Mouse (Mus musculus) MEL (cell line): Measurements from ENCODE around the gene Gm4707. TPM values are rescaled to one million over a fixed set of nuclear protein-coding genes. Genes with fewer than 3 reads are reported as not detected.
"Not testable (repeated sequence)": the region's sequence is repeated elsewhere in the genome, so short reads cannot be mapped to it uniquely, and the experiment has no call there.

ENCODE experiments used
- DNase-seq: peaks from one replicate; pipeline ENCODE4 v3.0.0; 2011; ENCODE audit warnings: low read depth, low spot score
- H3K27ac ChIP-seq: 2 replicates; pipeline ENCODE4 v1.5.1; 2012; ENCODE audit warnings: low read depth, mild to moderate bottlenecking, control low read depth, low read length, moderate library complexity; ENCODE audit not compliant: control insufficient read depth
- H3K27me3 ChIP-seq, 2 experiments: fragments of 150-350 bp in 1 of 2; sonication (generic) in 1 of 2; 2 replicates each; pipeline ENCODE4 v1.6.1; 2012; ENCODE audit warnings: low read length in 2 of 2, mild to moderate bottlenecking in 2 of 2, improper control_type of control experiment in 1 of 2, moderate library complexity in 1 of 2; ENCODE audit not compliant: insufficient read depth in 2 of 2, control insufficient read depth in 1 of 2
- H3K36me3 ChIP-seq, 2 experiments: 2 replicates each; pipeline ENCODE4 v1.6.1; 2012 to 2014; ENCODE audit warnings: low read length in 2 of 2, improper control_type of control experiment in 1 of 2, inconsistent platforms in 1 of 2, mild to moderate bottlenecking in 1 of 2; ENCODE audit not compliant: insufficient read depth in 2 of 2, control insufficient read depth in 1 of 2
- H3K4me1 ChIP-seq, 2 experiments: fragments of 150-350 bp in 1 of 2; sonication (generic) in 1 of 2; 2 replicates each; pipeline ENCODE4 v1.6.1; 2012; ENCODE audit warnings: low read length in 2 of 2, improper control_type of control experiment in 1 of 2, mild to moderate bottlenecking in 1 of 2; ENCODE audit not compliant: insufficient read depth in 2 of 2, control insufficient read depth in 1 of 2
- H3K4me3 ChIP-seq, 2 experiments: fragments of 150-350 bp in 1 of 2; sonication (generic) in 1 of 2; 2 replicates each; pipeline ENCODE4 v1.5.1; 2012; ENCODE audit warnings: low read depth in 2 of 2, low read length in 2 of 2, mild to moderate bottlenecking in 2 of 2, moderate library complexity in 2 of 2, control low read depth in 1 of 2, improper control_type of control experiment in 1 of 2; ENCODE audit not compliant: control insufficient read depth in 1 of 2, insufficient read depth in 1 of 2
- H3K79me2 ChIP-seq: 2 replicates; pipeline ENCODE4 v1.6.1; 2012; ENCODE audit warnings: mild to moderate bottlenecking, low read length, moderate library complexity; ENCODE audit not compliant: control insufficient read depth, poor library complexity, insufficient read depth
- H3K9ac ChIP-seq: 2 replicates; pipeline ENCODE4 v1.6.1; 2012; ENCODE audit warnings: low read depth, mild to moderate bottlenecking, control low read depth, low read length, moderate library complexity; ENCODE audit not compliant: control insufficient read depth, poor library complexity, severe bottlenecking
- H3K9me3 ChIP-seq: fragments of 150-350 bp; sonication (generic); replicated peaks from 2 replicates; pipeline ENCODE4 v1.6.1; 2012; ENCODE audit warnings: mild to moderate bottlenecking, low read length, improper control_type of control experiment, moderate library complexity; ENCODE audit not compliant: insufficient read depth
- CTCF ChIP-seq, 3 experiments: IDR thresholded peaks in 2 of 3; conservative IDR thresholded peaks in 1 of 3; 2 replicates each; pipeline ENCODE4 v1.5.1; 2011 to 2012; ENCODE audit warnings: low read length in 3 of 3, low read depth in 2 of 3, mild to moderate bottlenecking in 2 of 3, improper control_type of control experiment in 1 of 3, inconsistent platforms in 1 of 3, mixed read lengths in 1 of 3, moderate library complexity in 1 of 3; ENCODE audit not compliant: control insufficient read depth in 1 of 3, insufficient read depth in 1 of 3, poor library complexity in 1 of 3, severe bottlenecking in 1 of 3
- ELF1 ChIP-seq: IDR thresholded peaks from 2 replicates; pipeline ENCODE4 v1.6.1; 2014; ENCODE audit warnings: low read depth, mild to moderate bottlenecking, inconsistent platforms, low read length, improper control_type of control experiment, moderate library complexity
- GATA1 ChIP-seq: IDR thresholded peaks from 2 replicates; pipeline ENCODE4 v1.6.1; 2011; ENCODE audit warnings: low read depth, low read length, improper control_type of control experiment
- MEF2A ChIP-seq: IDR thresholded peaks from 2 replicates; pipeline ENCODE4 v1.6.1; 2014; ENCODE audit warnings: low read depth, mild to moderate bottlenecking, inconsistent platforms, low read length, improper control_type of control experiment; ENCODE audit not compliant: poor library complexity, insufficient replicate concordance, severe bottlenecking; ENCODE audit errors: extremely low read depth
- MXI1 ChIP-seq: IDR thresholded peaks from 2 replicates; pipeline ENCODE4 v1.6.1; 2011; ENCODE audit warnings: mild to moderate bottlenecking, low read depth, low read length, improper control_type of control experiment
- NRF1 ChIP-seq: IDR thresholded peaks from 2 replicates; pipeline ENCODE4 v1.6.1; 2014; ENCODE audit warnings: low read depth, mild to moderate bottlenecking, inconsistent platforms, low read length, improper control_type of control experiment, moderate library complexity; ENCODE audit not compliant: poor library complexity, insufficient read depth, severe bottlenecking
- POLR2AphosphoS2 ChIP-seq: IDR thresholded peaks from 2 replicates; pipeline ENCODE4 v1.6.1; 2011; ENCODE audit warnings: low read length, improper control_type of control experiment
- RAD21 ChIP-seq: IDR thresholded peaks from 2 replicates; pipeline ENCODE4 v1.6.1; 2011; ENCODE audit warnings: mild to moderate bottlenecking, low read depth, low read length, improper control_type of control experiment
- RCOR1 ChIP-seq: IDR thresholded peaks from 2 replicates; pipeline ENCODE4 v1.6.1; 2012; ENCODE audit warnings: low read depth, mild to moderate bottlenecking, inconsistent platforms, low read length, improper control_type of control experiment
- SMC3 ChIP-seq: IDR thresholded peaks from 2 replicates; pipeline ENCODE4 v1.6.1; 2011; ENCODE audit warnings: low read depth, low read length, improper control_type of control experiment
- TBP ChIP-seq: IDR thresholded peaks from 2 replicates; pipeline ENCODE4 v1.8.0; 2011; ENCODE audit warnings: low read depth, low read length, improper control_type of control experiment
- ZNF384 ChIP-seq: IDR thresholded peaks from 2 replicates; pipeline ENCODE4 v1.6.1; 2012; ENCODE audit warnings: low read depth, mild to moderate bottlenecking, inconsistent platforms, low read length, improper control_type of control experiment
- polyA plus RNA-seq, 2 experiments: library from polyadenylated mRNA; stranded (reverse) in 1 of 2; unstranded in 1 of 2; fragments of >175 nt in 1 of 2; fragments of >200 nt in 1 of 2; gene quantifications; 2 replicates each; pipeline versions ENCODE4 v1.2.1 to v1.2.4; 2012; ENCODE audit warnings: low replicate concordance in 2 of 2, low read depth in 1 of 2; ENCODE audit not compliant: insufficient read length in 2 of 2, insufficient read depth in 1 of 2, missing spikeins in 1 of 2
- total RNA-seq: library from RNA; depleted of rRNA; stranded (reverse); fragments of 300-350 nt; gene quantifications from 2 replicates; pipeline ENCODE4 v1.2.3, GENCODE M21; 2012

Gm4707 gene
- total and polyA plus RNA-seq, 3 experiments: 0.26 to 1.1 TPM; not detected in 1

DNA sequence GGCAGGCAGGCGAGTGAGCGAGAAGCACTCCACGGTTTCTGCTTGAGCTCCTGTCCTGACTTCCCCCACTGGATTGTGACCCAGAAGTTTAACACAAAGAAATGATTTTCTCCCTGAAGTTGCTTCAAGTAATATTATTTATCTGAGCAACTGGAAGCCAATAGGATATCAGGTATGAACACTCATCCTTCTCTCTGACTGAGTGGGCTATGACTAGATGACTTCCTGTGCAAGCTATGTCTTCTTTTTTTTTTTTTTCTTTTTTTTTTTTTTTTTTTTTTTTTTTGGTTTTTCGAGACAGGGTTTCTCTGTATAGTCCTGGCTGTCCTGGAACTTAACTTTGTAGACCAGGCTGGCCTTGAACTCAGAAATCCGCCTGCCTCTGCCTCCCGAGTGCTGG, 2.4 kb downstream of the Gm4707 start:
- H3K27ac ChIP-seq, H3K27me3 ChIP-seq, H3K9me3 ChIP-seq, DNase-seq, H3K4me3 ChIP-seq, H3K9ac ChIP-seq, H3K79me2 ChIP-seq, H3K4me1 ChIP-seq: not testable (repeated sequence)
- peak; percentile 63 for TF ChIP-seq ZNF384
- peaks cover 0 to 17% of the 10 kb centered on the region in 2 experiments; a peak in 2 of 4 replicates for H3K36me3 ChIP-seq

DNA sequence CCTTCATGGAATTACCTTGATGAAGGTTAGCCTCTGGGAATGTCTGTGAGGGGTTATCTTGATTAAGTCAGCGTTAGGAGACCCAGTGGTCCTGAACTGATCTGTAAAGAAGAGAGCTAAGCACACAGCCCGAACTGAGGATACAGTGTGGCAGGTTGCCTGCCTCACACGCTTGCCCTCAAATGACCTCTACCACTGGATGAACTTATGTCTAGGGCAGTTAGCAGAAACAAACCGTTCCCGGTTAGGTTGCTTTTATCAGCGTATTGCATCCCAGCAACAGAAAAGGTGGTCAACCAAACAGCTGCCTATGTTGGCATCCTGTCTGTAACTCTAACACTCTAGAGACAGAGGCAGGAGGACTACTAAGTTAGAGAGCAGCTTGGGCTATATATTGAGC, 14.5 kb downstream of the Gm4707 start:
- no peaks in the 10 kb centered on the region for H3K27me3 ChIP-seq
- no peaks in the 10 kb centered on the region for H3K4me1 ChIP-seq
- TF ChIP-seq MXI1 (no peak), POLR2AphosphoS2 (no peak), TBP (no peak), GATA1 (no peak)
- peaks cover 0 to 38% of the 10 kb centered on the region in 2 experiments; a peak in 2 of 4 replicates for H3K36me3 ChIP-seq
- no peak overlapping the region for H3K4me3 ChIP-seq
- DNase-seq: no peak
- no peaks in the 10 kb centered on the region for H3K9me3 ChIP-seq
- H3K27ac ChIP-seq: no peak overlapping the region
- no peak overlapping the region for H3K9ac ChIP-seq
- no peaks in the 10 kb centered on the region for H3K79me2 ChIP-seq

- TF ChIP-seq ZNF384: 0 out of 2 replicates have a peak, but pooled peaks have one; percentile 30
- peak in 1 of 3 experiments; percentile 41; a peak in 2 of 6 replicates for TF ChIP-seq CTCF (IDR thresholded peaks at IDR 0.05 in 2 of 3, conservative IDR thresholded peaks at IDR 0.05 in 1 of 3; ENCODE audit: control insufficient read depth in 1 of 3, insufficient read depth in 1 of 3, low read depth in 2 of 3, low read length in 3 of 3, poor library complexity in 1 of 3, severe bottlenecking in 1 of 3)
- TF ChIP-seq MEF2A: no peak
- no peak for TF ChIP-seq ELF1
- peak; percentile 38 for TF ChIP-seq SMC3
- no peak for TF ChIP-seq RCOR1
- TF ChIP-seq RAD21: peak; percentile 30
- no peak for TF ChIP-seq TBP
- TF ChIP-seq NRF1: no peak
- H3K4me1 ChIP-seq: no peaks in the 10 kb centered on the region
- peak; percentile 42 for DNase-seq
- no peak overlapping the region for H3K9ac ChIP-seq
- no peaks in the 10 kb centered on the region for H3K9me3 ChIP-seq
- H3K36me3 ChIP-seq: peaks cover 0 to 42% of the 10 kb centered on the region in 2 experiments; a peak in 2 of 4 replicates
- no peak overlapping the region for H3K27ac ChIP-seq
- no peaks in the 10 kb centered on the region for H3K27me3 ChIP-seq
- H3K79me2 ChIP-seq: no peaks in the 10 kb centered on the region
- H3K4me3 ChIP-seq: no peak overlapping the region
Observed at GRCm38 (mm10) chr17:71444718-71445117, 15.0 kb downstream of the Gm4707 start.
